Mouse (Mus musculus) A20 (cell line): ENCODE data around the gene Ubr3.

Experiments used
- DNase-seq: peaks from one replicate; pipeline ENCODE4 v3.0.0-alpha.2; 2011; ENCODE audit warnings: low read depth, low spot score

The Ubr3 gene

DNA sequence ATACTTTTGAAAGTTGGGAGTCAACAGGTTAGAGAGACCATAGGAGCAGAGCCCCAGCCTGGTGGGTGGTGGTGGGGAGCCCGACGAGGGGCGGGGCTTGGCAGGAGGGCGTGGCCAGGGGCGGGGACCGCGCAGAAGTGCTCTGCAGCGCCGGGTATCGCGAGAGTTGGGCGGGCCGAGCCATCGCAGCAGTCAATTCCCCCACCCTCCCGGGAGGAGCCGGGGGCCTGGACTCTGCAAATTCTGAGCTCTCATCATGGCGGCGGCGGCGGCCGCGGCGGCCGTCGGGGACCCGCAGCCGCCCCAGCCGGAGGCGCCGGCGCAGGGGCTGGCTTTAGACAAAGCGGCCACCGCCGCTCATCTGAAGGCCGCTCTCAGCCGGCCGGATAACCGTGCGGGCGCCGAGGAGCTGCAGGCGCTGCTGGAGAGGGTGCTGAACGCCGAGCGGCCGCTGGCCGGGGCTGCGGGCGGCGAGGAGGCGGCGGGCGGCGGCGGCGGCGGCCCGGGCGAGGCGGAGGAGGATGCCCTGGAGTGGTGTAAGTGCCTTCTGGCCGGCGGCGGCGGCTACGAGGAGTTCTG is at the start of gene Ubr3:
Gene Ubr3 (plus strand): TSS at position 208 of the 579 bp plus-strand sequence.
- DNase-seq, result peak; percentile 96

DNA sequence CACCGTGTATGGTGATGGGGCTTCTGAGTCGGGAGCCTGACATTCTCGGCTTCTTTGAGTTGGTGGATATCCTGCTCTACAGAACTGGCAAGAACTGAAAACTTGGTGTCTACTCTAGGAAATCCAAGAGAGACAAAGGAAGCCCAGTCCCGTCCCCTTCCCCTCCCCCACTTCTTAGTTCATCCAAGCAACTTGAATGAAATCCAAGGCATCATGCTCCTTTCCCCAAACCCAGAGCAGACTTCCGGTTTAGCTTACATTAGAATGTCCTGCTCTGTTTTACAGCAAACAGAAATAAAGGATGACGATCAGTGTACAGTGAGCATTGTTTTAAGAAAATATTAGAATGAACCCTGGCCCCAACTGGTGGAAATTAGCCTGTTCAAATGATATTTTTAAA is 47.8 kb upstream of the Ubr3 start:
- DNase-seq, result no peak

GRCm38 (mm10) chr2:69851427-69852058 is 45.5 kb upstream of the Ubr3 start:
- DNase-seq, result no peak

DNA sequence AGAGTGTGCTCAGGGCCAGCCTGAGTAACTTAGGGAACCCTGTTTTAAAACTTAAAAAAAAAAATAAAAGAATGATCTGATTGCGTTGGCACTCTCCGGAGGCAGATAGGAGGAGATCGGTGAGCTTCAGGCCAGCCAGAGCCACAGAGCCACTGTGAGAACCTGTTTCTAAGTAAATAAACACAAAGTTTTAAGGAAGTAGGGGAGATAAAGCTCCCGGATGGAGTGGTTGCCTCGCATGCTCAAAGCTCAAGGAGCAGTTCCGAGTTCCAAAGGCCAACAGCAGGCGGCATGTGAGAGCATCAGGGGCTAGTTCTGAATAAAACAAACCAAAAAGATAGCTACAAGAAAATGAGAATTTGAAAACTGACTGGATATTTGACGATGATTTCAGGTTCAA is 40.7 kb upstream of the Ubr3 start:
- DNase-seq, result no peak

DNA sequence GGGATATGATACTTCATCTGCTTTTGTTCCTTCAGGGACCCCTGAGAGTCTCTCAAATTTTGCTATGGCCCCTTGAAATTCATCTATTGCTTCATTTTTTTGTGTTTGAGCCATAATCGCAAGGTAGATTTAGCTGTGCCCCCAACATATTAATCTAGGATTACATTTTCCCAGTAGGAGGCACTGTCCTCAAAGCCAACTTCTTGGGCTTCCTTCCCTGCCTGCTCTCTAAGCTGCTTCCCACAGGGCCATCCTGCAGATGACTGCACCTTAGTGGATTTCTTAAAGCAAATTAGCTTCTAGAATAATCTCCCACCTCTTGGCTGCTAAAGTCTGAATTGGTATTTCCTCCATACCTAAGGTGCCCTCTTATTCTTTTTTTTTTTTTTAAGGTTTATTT is 39.2 kb upstream of the Ubr3 start:
- peak; percentile 24 for DNase-seq

GRCm38 (mm10) chr2:69860972-69861452 is 36.0 kb upstream of the Ubr3 start:
- peak; percentile 58 for DNase-seq

- DNase-seq, result peak; percentile 95
Observed at GRCm38 (mm10) chr2:69861485-69862091, 35.5 kb upstream of the Ubr3 start, which contains the start of gene Ssb. Gene Ssb (plus strand): TSS chr2:69861562.

GRCm38 (mm10) chr2:69862117-69862657 is 34.9 kb upstream of the Ubr3 start:
- peak; percentile 59 for DNase-seq

GRCm38 (mm10) chr2:69883990-69884391 is 13.1 kb upstream of the Ubr3 start:
- DNase-seq, result peak; percentile 58

DNA sequence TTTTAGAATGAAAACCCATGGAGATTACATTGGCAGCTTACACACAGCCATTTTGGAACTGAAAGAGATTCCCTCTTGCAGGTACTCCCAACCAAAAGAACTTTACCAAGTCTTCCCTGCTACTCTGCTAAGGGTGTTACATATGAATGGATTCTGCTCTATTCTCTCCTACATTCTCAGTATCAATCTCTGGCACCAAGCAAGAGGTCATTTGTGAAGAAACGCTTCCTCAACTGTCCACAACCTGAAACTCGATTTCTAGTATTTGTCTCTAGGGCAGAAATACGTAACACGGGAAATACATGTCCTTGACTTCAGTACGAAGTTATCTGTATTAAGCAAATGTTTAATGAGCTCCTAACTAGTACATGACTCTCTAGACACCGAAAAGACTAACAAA is 12.5 kb upstream of the Ubr3 start:
- peak; percentile 59 for DNase-seq

- no peak for DNase-seq
Observed at GRCm38 (mm10) chr2:69885050-69885449, 12.0 kb upstream of the Ubr3 start.

DNA sequence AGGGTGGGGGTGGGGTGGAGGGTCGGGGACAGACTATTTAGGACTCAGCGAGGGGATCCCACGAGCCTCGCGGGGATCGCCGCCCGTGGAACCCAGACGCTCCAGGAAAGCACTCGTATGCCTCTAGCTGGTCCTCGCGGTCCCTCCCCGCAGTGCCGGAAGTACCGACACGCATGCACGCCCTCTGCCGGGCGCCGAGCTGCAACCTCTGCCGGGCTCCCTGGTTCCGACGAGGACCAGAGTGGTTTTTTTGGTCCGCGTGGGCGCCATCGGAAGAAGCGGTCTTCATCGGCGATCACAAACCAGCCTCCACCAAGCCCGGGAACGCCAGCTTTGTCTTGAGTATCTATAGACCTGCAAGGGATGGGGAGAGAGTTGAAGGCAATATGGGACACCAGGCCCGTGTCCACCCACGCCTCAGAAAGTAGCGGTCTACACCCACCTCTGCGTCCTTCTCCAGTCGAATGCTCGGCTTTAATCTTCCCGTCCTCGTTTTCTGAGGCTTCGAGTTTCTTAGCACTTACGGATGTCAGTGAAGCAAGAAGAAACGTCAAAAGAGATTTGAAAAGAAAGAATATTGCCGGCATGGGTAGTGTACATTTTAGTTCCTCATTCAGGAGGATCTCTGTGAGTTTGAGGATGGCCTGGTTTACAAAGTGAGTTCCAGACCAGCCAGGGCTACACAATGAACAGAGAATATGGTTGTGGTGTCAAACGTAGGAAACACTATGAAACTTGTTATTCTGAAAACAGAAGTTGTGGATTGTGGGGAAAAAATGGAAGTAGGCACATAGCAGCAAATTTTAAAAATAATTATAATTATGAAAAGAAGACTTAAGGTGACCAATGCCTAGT is 11.4 kb upstream of the Ubr3 start, which contains the start of gene Mettl5:
Gene Mettl5 (minus strand): TSS at position 165 of the 855 bp plus-strand sequence.
- peak; percentile 93 for DNase-seq

GRCm38 (mm10) chr2:69888957-69889356 is 8.1 kb upstream of the Ubr3 start:
- no peak for DNase-seq

DNA sequence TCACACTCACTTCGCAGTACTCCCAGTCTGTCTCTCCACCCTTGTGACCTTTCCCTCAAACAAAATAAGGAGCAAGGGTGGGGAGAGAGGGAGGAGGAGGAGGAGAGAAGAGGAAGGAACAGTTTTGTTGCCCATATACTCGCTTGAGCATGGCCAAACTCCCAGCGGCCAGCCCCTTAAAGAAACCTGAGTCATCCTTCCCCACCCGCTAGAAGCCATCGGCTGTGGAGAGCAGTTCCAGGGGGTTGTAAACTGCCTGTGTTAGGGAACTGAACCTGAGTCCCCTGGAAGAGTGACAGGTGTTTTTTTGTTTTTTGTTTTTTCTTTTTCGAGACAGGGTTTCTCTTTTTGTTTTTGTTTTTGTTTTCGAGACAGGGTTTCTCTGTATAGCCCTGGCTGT is 6.2 kb upstream of the Ubr3 start:
- no peak for DNase-seq

DNA sequence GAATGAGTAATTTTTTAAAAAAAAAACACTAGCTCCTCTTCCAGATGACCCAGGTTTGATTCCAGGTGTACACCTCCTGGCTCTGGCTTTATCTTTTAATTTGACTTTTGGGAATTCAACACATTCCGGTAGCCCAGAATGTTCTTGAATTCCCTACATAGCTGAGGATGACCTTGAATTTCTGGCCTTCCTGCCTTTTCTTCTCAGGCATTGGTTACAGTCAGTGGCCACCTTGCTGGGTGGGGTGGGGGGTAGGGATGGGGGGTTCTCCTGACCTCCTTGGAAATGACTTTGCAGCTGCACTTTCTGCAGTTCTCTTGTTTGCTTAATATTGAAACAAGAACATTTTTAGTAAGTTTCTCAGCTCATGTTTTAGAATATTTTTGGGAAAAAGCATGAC is 3.9 kb upstream of the Ubr3 start:
- no peak for DNase-seq

DNA sequence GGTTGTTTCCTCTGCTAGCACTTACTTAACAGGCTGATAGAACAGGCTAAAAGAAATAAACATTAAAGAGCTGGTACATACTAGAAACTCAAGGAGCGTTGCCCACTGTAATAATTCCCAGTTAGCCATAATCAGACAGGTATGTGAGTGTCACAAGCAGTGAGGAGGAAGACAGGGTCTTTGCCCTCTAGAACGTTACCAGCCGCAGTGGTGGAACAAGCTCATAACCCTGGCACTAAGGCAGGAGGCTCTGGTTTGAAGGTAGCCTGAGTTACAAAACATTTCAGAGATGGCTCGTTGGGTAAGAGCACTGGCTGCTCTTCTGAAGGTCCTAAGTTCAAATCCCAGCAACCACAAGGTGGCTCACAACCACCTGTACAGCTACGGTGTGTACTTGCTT is 3.2 kb upstream of the Ubr3 start:
- DNase-seq, result no peak

- peak; percentile 52 for DNase-seq
Observed at GRCm38 (mm10) chr2:69895502-69896223, 1.4 kb upstream of the Ubr3 start.

DNA sequence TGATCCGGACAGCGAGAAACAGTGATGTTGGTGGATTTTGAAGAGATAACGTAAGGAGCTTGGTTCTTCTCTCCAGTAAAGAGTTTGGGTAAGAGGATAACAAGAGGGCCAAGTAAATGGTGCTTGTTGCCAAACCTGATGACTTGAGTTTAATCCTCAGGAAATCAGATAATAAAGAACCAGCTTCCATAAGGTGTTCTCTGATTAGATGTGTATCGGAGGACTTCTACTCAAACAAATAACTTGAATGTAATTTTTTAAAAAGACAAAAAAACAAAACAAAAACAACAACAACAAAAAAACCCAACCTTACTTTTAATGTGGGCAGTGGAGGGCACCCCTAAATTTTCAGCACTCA is 843 bp upstream of the Ubr3 start:
- DNase-seq, result no peak

DNA sequence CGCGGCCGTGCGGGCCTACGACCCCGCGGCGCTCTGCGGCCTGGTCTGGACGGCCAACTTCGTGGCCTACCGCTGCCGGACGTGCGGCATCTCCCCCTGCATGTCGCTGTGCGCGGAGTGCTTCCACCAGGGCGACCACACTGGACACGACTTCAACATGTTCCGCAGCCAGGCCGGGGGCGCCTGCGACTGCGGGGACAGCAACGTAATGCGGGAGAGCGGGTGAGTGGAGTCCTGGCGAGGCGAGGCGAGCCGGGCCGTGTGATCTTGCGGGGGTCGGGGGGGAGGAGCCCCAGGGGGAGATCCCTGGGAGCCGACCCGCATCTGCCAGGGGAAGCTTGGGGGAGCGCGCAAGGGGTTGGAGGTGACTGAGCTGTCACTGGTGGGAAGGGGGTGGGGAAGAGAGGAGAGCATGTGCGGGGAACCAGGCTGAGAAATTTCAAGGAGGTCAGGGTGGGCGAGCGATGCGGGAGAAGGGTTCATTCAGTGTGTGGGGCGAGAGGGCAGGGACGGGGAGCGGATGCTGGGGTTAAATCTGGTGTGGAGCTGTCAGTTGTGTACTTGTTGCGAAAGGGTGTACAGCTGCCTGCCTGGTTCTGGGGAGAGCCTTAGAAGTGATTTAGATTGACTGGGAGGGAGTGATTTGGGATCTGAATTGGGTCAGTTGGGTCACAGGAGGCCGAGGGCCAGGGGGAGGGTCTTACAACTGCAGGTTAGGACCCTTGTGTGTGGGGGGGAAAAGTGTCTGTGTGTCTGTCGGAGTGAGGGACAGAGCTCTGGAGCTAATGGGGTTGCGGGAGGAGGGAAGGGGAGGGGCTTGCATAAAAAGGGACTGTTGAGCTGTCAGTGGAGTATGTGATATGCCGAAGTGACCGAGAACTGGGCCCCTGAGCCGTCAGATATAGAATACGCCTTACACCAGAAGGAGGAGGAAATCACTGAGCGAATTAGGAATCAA is 851 bp downstream of the Ubr3 start:
- DNase-seq, result peak; percentile 86

- DNase-seq, result no peak
Observed at GRCm38 (mm10) chr2:69903541-69903940, 6.5 kb downstream of the Ubr3 start.
